18 mouse cellular contexts compared by ENCODE assay signal in genomic region chr6:41103689-41104400, GRCm38 (mm10).
DNase-seq lines count a peak whose midpoint lies in the region; ATAC-seq lines count a peak whose summit lies in the region.
"Had no signal": no experiment of that assay in that cellular context is flagged by ENCODE, and none has a peak within 500 bp of the region (broad histone marks: within the 10 kb centered on the region; RNA-seq: fewer than 3 reads in every experiment).

No protein-coding gene starts in this region.

- H3K9me3 ChIP-seq in forebrain, embryonic 14.5 days (replicated peaks; ENCODE audit: control insufficient read depth, low read length), result no peaks in the 10 kb centered on the region
- H3K9me3 ChIP-seq: neural tube, embryonic 15.5 days had no signal

- 84% methylated on average over 6 of the region's 6 CpGs for WGBS in forebrain, embryonic 14.5 days

- H3K4me3 ChIP-seq in forebrain, embryonic 14.5 days (ENCODE audit: low read depth, low read length), result no peak overlapping the region
- H3K4me3 ChIP-seq: gastrocnemius, adult 2 months; neural tube, embryonic 15.5 days had no signal

- ATAC-seq in activated CD4-positive, CD25-positive, alpha-beta regulatory T cell, adult 4 months, result peak; percentile 59
- peak; percentile 89 for ATAC-seq in megakaryocyte progenitor cell, adult 5-6 weeks (replicated peaks; ENCODE audit: poor library complexity)
- ATAC-seq in forebrain, embryonic 14.5 days, result no peak
- ATAC-seq: hindbrain, postnatal 0 days; midbrain, embryonic 16.5 days had no signal

- H3K27ac ChIP-seq in forebrain, embryonic 14.5 days (ENCODE audit: low read depth, low read length), result no peak overlapping the region
- H3K27ac ChIP-seq: gastrocnemius, adult 2 months; hindbrain, postnatal 0 days; neural tube, embryonic 15.5 days had no signal

- H3K27me3 ChIP-seq in forebrain, embryonic 14.5 days (replicated peaks; ENCODE audit: control insufficient read depth, insufficient read depth, low read length), result no peaks in the 10 kb centered on the region
- H3K27me3 ChIP-seq: CH12.LX; neural tube, embryonic 15.5 days had no signal

- H3K36me3 ChIP-seq in forebrain, embryonic 14.5 days (ENCODE audit: control insufficient read depth, insufficient read depth, low read length), result no peaks in the 10 kb centered on the region
- H3K36me3 ChIP-seq: neural tube, embryonic 15.5 days had no signal

- DNase-seq in right cerebral cortex, adult 2 months (ENCODE audit: low spot score in 2 of 2), result peak; percentile 39 to 42
- no peak for DNase-seq in right cerebral cortex, postnatal 25 days
- peak; percentile 51 to 69 for DNase-seq in left cerebral cortex, adult 9 months (ENCODE audit: low spot score in 2 of 2)
- DNase-seq in ovary, postnatal 36 days (ENCODE audit: low spot score), result no peak
- DNase-seq in embryo, embryonic 10 days (ENCODE audit: low spot score), result no peak
- DNase-seq in forebrain, embryonic 14.5 days (ENCODE audit: low spot score), result no peak
- DNase-seq: adrenal gland, postnatal 25 days; cerebellum, adult 2 months; gastrocnemius, adult 2 months; kidney, postnatal 4 days; lung, postnatal 14 days; thymus, adult 18-20 months had no signal

- no peak overlapping the region for H3K9ac ChIP-seq in forebrain, embryonic 14.5 days (ENCODE audit: low read length)
- H3K9ac ChIP-seq: neural tube, embryonic 15.5 days had no signal

- no peaks in the 10 kb centered on the region for H3K4me1 ChIP-seq in forebrain, embryonic 14.5 days (ENCODE audit: control insufficient read depth, insufficient read depth, low read length)
- H3K4me1 ChIP-seq: neural tube, embryonic 15.5 days had no signal

- H3K4me2 ChIP-seq in forebrain, embryonic 14.5 days (ENCODE audit: low read length), result no peak overlapping the region
- H3K4me2 ChIP-seq: neural tube, embryonic 15.5 days had no signal

Comparison
In these comparisons a context has a peak if more than half of its experiments do, and no peak if none do; other contexts are left out.
1. DNase-seq: peak in right cerebral cortex, adult 2 months (2 of 2) and left cerebral cortex, adult 9 months (2 of 2); none in right cerebral cortex, postnatal 25 days (single experiment), ovary, postnatal 36 days (single experiment), embryo, embryonic 10 days (single experiment) and forebrain, embryonic 14.5 days (single experiment).